Mouse (Mus musculus): ENCODE data around the gene Slc39a5.
A peak's percentile ranks its signal among the peaks of the same experiment; 100 is the strongest.

Slc39a5 gene

GRCm38 (mm10) chr10:128409692-128410559 lies 8.9 kb upstream of the Slc39a5 start:
- DNase-seq, result peak; percentile 99

GRCm38 (mm10) chr10:128408591-128409535 lies 7.8 kb upstream of the Slc39a5 start:
- DNase-seq, result peak; percentile 23 to 24

- DNase-seq, result no peak
Measured at GRCm38 (mm10) chr10:128403931-128404330, 2.9 kb upstream of the Slc39a5 start.

- no peak for DNase-seq
Measured at GRCm38 (mm10) chr10:128401638-128402037, 609 bp upstream of the Slc39a5 start.

DNA sequence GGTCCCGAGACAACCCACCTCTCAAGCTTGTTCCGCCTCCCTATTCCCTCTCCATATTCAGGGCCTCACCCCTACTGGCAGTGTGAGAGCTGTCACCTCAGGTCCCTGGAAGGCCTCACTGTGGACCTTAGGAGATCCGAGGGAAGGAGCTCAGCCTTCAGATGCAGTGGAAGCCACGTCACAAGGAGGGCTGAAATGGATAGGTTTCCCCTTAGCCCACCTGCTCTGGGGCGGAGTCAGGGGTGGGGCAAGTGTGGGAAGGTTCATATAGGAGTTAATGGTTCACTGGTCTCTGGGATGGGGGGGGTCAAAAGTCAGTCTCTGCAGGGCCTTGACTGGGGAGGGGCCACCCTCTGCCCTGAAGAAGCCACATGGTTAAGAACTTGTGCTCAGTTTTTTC lies 691 bp downstream of the Slc39a5 start:
- DNase-seq, result no peak

DNA sequence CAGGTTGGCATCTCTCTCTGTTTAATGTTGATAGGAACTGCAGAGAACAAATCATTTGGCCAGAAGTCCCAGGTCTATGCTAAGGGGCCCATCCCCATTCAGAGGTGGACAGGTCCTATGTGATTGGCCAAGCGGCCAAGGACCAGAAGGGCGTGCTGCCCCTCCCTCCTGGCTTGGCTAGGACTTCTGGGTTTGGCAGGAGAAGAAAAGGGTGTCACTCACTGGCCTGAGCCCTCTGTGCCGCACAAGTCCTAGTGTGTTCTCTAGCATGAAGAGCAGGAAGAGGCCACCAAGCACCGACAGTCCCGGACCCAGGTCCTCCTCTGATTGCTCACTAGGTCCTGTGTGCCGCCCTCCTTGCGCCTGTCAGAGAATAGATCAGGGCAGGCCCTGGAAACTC lies 3.6 kb downstream of the Slc39a5 start:
- peak in 1 of 2 experiments; percentile 26 for DNase-seq

GRCm38 (mm10) chr10:128396716-128397264 lies 4.2 kb downstream of the Slc39a5 start:
- no peak for DNase-seq

- no peak for DNase-seq
Measured at GRCm38 (mm10) chr10:128396017-128396673, 4.9 kb downstream of the Slc39a5 start.

- no peak for DNase-seq
Measured at GRCm38 (mm10) chr10:128391850-128392249, 9.2 kb downstream of the Slc39a5 start.

GRCm38 (mm10) chr10:128390366-128390765 lies 10.7 kb downstream of the Slc39a5 start:
- no peak for DNase-seq

DNA sequence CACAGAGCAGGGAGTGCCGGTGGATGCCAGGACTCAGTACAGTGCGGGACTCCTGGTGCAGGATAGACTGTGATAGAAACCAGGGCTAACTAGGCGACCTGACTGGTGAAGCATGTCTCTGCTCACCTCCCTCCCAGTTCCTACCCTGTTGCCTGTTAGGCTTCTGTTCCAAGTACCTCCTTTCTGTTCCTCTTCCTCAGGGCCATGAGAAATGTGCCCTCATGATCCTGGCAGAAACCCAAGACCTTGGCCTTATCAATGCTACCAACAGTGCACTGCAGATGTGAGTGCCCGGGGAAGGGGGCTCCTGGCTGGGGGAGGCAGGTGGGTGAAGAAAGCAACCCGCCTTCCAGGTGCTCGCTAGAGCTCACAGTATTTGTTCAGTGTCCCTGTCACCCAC lies 11.5 kb downstream of the Slc39a5 start:
- DNase-seq, result no peak

DNA sequence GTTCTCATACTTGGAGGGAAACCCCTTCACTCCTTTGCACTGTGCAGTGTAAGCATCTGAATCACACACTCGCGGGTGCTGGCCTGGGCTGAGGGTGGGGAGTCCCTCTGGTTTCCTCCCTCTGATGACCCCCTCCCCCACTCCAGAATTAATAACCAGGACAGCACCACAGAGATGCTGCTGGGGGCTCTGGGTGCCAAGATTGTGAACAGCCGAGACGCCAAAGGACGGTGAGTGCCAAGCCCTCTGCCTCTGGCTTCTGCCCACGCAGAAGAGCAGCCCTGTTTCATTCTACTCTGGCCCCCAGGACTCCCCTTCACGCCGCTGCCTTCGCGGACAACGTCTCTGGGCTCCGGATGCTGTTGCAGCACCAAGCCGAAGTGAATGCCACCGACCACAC lies 12.1 kb downstream of the Slc39a5 start:
- DNase-seq, result no peak

DNA sequence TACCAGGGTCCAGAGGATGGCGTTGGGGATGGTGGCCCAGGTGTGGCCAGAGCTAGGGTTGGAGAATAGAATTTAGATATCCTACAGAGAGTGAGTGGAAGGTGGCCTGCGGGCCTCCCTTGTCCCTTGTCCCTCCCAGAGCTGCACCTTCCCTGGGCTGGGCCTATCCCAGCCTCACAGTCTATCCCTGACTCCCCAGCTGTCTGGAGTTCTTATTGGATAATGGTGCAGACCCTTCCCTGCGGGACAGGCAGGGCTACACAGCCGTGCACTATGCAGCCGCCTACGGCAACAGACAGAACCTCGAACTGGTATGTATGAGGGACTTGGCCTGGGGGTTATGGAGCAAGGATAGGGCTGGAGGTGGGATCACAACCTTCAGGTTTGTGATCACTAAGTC lies 15.1 kb downstream of the Slc39a5 start:
- no peak for DNase-seq

DNA sequence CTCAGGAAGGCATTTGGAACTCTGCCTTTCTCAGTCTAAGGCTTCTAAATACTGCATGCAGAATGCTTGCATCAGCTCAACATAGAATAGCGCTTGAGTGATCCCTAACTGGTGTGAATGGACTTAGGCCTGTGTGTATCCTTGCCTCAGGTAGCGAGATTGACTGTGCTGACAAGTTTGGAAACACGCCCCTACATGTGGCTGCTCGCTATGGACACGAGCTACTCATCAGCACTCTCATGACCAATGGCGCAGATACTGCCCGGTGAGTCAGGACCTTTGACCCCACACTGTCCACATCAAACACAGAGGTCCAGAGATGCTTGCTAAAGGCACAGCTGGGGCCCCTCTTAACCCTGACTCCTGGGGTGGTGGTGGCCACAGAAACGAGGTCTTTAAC lies 18.5 kb downstream of the Slc39a5 start:
- no peak for DNase-seq

- DNase-seq, result no peak
Measured at GRCm38 (mm10) chr10:128380565-128380964, 20.5 kb downstream of the Slc39a5 start.

GRCm38 (mm10) chr10:128379260-128379659 lies 21.8 kb downstream of the Slc39a5 start:
- no peak for DNase-seq

- no peak for DNase-seq
Measured at GRCm38 (mm10) chr10:128378462-128378861, 22.6 kb downstream of the Slc39a5 start.

- no peak for DNase-seq
Measured at GRCm38 (mm10) chr10:128377940-128378448, 23.0 kb downstream of the Slc39a5 start.

- DNase-seq, result peak; percentile 26 to 30
Measured at GRCm38 (mm10) chr10:128377222-128377939, 23.6 kb downstream of the Slc39a5 start.

GRCm38 (mm10) chr10:128376455-128377211 lies 24.4 kb downstream of the Slc39a5 start, which contains the start of gene Ankrd52:
Gene Ankrd52 (plus strand): TSS chr10:128377115.
- peak; percentile 82 to 85 for DNase-seq

DNA sequence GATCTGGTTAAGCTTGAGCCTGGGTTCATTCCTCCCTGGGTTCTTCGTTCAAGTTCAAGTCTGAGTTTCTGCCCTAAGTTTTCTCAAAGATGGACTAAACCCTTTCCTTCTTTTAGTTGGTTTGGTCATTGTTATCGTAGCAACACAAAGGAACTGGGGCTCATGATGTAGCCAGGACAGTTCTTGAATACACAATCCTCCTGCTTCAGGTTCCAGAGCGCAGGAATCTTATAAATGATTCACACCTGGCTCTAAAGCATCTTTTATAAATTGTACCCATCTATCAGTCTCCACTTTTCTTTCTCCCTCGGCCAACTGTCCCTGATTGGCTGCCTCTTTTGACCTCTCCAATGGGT lies 25.0 kb downstream of the Slc39a5 start:
- DNase-seq, result no peak

Data from lung, adult 18-20 months (tissue).